Mouse (Mus musculus) midbrain, embryonic 10.5 days (tissue): ENCODE results near the gene Abca12. TPM values are rescaled to one million over a fixed set of nuclear protein-coding genes. Genes with fewer than 3 reads are reported as not detected.

Experiments
- DNase-seq: peaks from one replicate; pipeline ENCODE4 v3.0.0-alpha.2; 2017; ENCODE audit warnings: low spot score
- H3K27ac ChIP-seq: fragments of 300-500 bp; sonication (generic); replicated peaks from 2 replicates; pipeline ENCODE4 v1.5.1; 2016; ENCODE audit warnings: mild to moderate bottlenecking
- H3K27me3 ChIP-seq: fragments of 300-500 bp; sonication (generic); 2 replicates; pipeline ENCODE4 v1.6.1; 2016; ENCODE audit warnings: low read depth, mild to moderate bottlenecking; ENCODE audit not compliant: poor library complexity, severe bottlenecking
- H3K36me3 ChIP-seq: fragments of 300-500 bp; sonication (generic); 2 replicates; pipeline ENCODE4 v1.6.1; 2016; ENCODE audit warnings: mild to moderate bottlenecking, moderate library complexity
- H3K4me1 ChIP-seq: fragments of 300-500 bp; sonication (generic); 2 replicates; pipeline ENCODE4 v1.6.1; 2016
- H3K4me3 ChIP-seq: fragments of 300-500 bp; sonication (generic); 2 replicates; pipeline ENCODE4 v1.5.1; 2016; ENCODE audit warnings: mild to moderate bottlenecking, moderate library complexity
- H3K9me3 ChIP-seq: fragments of 300-500 bp; sonication (generic); replicated peaks from 2 replicates; pipeline ENCODE4 v1.6.1; 2016; ENCODE audit warnings: mild to moderate bottlenecking
- WGBS: fragments of 180-500 bp; shearing (Covaris S2); methylation state at CpG from one replicate; pipeline ENCODE4 v1.1.7; 2016; 5-methylcytosine and 5-hydroxymethylcytosine counted together
- polyA plus RNA-seq: library from polyadenylated mRNA; unstranded; fragments of >200 nt; fragmentation: Nextera tagmentation; extraction: Ambion mirVana; gene quantifications from 2 replicates; pipeline ENCODE4 v1.2.1, GENCODE M21; 2016

Gene Abca12
- polyA plus RNA-seq, 1 experiment from 2014 or later, result not detected

- WGBS, result 75% methylated on average over 2 of the region's 2 CpGs
- DNase-seq, result no peak
- Histone ChIP-seq H3K27ac (no peak overlapping the region), H3K9me3 (no peaks in the 10 kb centered on the region), H3K4me3 (no peak overlapping the region), H3K4me1 (peaks cover 8% of the 10 kb centered on the region), H3K27me3 (no peaks in the 10 kb centered on the region), H3K36me3 (no peaks in the 10 kb centered on the region)
Observed at GRCm38 (mm10) chr1:71307362-71307761, 107.3 kb downstream of the Abca12 start.

GRCm38 (mm10) chr1:71306196-71306595 lies 108.5 kb downstream of the Abca12 start:
- 53% methylated on average over 3 of the region's 3 CpGs for WGBS
- Histone ChIP-seq H3K9me3 (no peaks in the 10 kb centered on the region), H3K4me1 (peaks cover 8% of the 10 kb centered on the region), H3K4me3 (no peak overlapping the region), H3K27ac (no peak overlapping the region), H3K27me3 (no peaks in the 10 kb centered on the region), H3K36me3 (no peaks in the 10 kb centered on the region)
- no peak for DNase-seq

- Histone ChIP-seq H3K27ac (no peak overlapping the region), H3K36me3 (no peaks in the 10 kb centered on the region), H3K4me3 (no peak overlapping the region), H3K9me3 (no peaks in the 10 kb centered on the region), H3K27me3 (no peaks in the 10 kb centered on the region), H3K4me1 (peaks cover 8% of the 10 kb centered on the region)
- DNase-seq, result no peak
- WGBS, result 84% methylated on average over 2 of the region's 2 CpGs
Observed at GRCm38 (mm10) chr1:71304588-71304987, 110.1 kb downstream of the Abca12 start.

GRCm38 (mm10) chr1:71297021-71297420 lies 117.7 kb downstream of the Abca12 start:
- DNase-seq, result no peak
- no peak overlapping the region for H3K4me3 ChIP-seq

GRCm38 (mm10) chr1:71296585-71296984 lies 118.1 kb downstream of the Abca12 start:
- no peak for DNase-seq
- WGBS, result 78% methylated on average over 2 of the region's 2 CpGs
- Histone ChIP-seq H3K36me3 (no peaks in the 10 kb centered on the region), H3K27me3 (no peaks in the 10 kb centered on the region), H3K4me3 (no peak overlapping the region), H3K9me3 (no peaks in the 10 kb centered on the region), H3K27ac (no peak overlapping the region), H3K4me1 (no peaks in the 10 kb centered on the region)

More at GRCm38 (mm10) chr1:71297021-71297420, 117.7 kb downstream of the Abca12 start:
- H3K27ac ChIP-seq, result no peak overlapping the region
- H3K36me3 ChIP-seq, result no peaks in the 10 kb centered on the region
- 81% methylated on average over 2 of the region's 2 CpGs for WGBS
- no peaks in the 10 kb centered on the region for H3K4me1 ChIP-seq
- no peaks in the 10 kb centered on the region for H3K27me3 ChIP-seq
- no peaks in the 10 kb centered on the region for H3K9me3 ChIP-seq

- Histone ChIP-seq H3K4me3 (no peak overlapping the region), H3K36me3 (no peaks in the 10 kb centered on the region), H3K27ac (no peak overlapping the region), H3K4me1 (no peaks in the 10 kb centered on the region), H3K27me3 (no peaks in the 10 kb centered on the region), H3K9me3 (no peaks in the 10 kb centered on the region)
- DNase-seq, result no peak
- WGBS, result 76% methylated on average over 3 of the region's 3 CpGs
Observed at GRCm38 (mm10) chr1:71291917-71292316, 122.8 kb downstream of the Abca12 start.

- Histone ChIP-seq H3K4me1 (no peaks in the 10 kb centered on the region), H3K27me3 (no peaks in the 10 kb centered on the region), H3K36me3 (no peaks in the 10 kb centered on the region), H3K4me3 (no peak overlapping the region), H3K27ac (no peak overlapping the region), H3K9me3 (no peaks in the 10 kb centered on the region)
- DNase-seq, result peak; percentile 59
- WGBS, result 25% methylated on average over 5 of the region's 5 CpGs
Observed at GRCm38 (mm10) chr1:71289511-71289910, 125.2 kb downstream of the Abca12 start.

- DNase-seq, result no peak
- no peak overlapping the region for H3K4me3 ChIP-seq
- WGBS, result 67% methylated on average over 5 of the region's 5 CpGs
- no peaks in the 10 kb centered on the region for H3K27me3 ChIP-seq
- no peaks in the 10 kb centered on the region for H3K4me1 ChIP-seq
- H3K27ac ChIP-seq, result no peak overlapping the region
- H3K9me3 ChIP-seq, result no peaks in the 10 kb centered on the region
- H3K36me3 ChIP-seq, result no peaks in the 10 kb centered on the region
Observed at GRCm38 (mm10) chr1:71276940-71277339, 137.8 kb downstream of the Abca12 start.

- 83% methylated on average over 7 of the region's 7 CpGs for WGBS
- Histone ChIP-seq H3K27ac (no peak overlapping the region), H3K36me3 (no peaks in the 10 kb centered on the region), H3K27me3 (no peaks in the 10 kb centered on the region), H3K4me3 (no peak overlapping the region), H3K4me1 (no peaks in the 10 kb centered on the region), H3K9me3 (no peaks in the 10 kb centered on the region)
- no peak for DNase-seq
Observed at GRCm38 (mm10) chr1:71272550-71272949, 142.2 kb downstream of the Abca12 start.

- H3K4me1 ChIP-seq, result no peaks in the 10 kb centered on the region
- no peak overlapping the region for H3K27ac ChIP-seq
- no peaks in the 10 kb centered on the region for H3K36me3 ChIP-seq
- no peaks in the 10 kb centered on the region for H3K9me3 ChIP-seq
- H3K4me3 ChIP-seq, result no peak overlapping the region
- 86% methylated on average over 8 of the region's 8 CpGs for WGBS
- H3K27me3 ChIP-seq, result no peaks in the 10 kb centered on the region
- no peak for DNase-seq
Observed at GRCm38 (mm10) chr1:71272077-71272476, 142.6 kb downstream of the Abca12 start.

- Histone ChIP-seq H3K36me3 (no peaks in the 10 kb centered on the region), H3K27me3 (no peaks in the 10 kb centered on the region), H3K4me1 (no peaks in the 10 kb centered on the region), H3K27ac (no peak overlapping the region), H3K9me3 (no peaks in the 10 kb centered on the region), H3K4me3 (no peak overlapping the region)
- no peak for DNase-seq
- 96% methylated on average over 3 of the region's 3 CpGs for WGBS
Observed at GRCm38 (mm10) chr1:71270083-71270482, 144.6 kb downstream of the Abca12 start.

- H3K4me1 ChIP-seq, result no peaks in the 10 kb centered on the region
- WGBS, result 95% methylated on average over 8 of the region's 8 CpGs
- H3K27me3 ChIP-seq, result no peaks in the 10 kb centered on the region
- DNase-seq, result no peak
- H3K9me3 ChIP-seq, result no peaks in the 10 kb centered on the region
- no peak overlapping the region for H3K4me3 ChIP-seq
- H3K27ac ChIP-seq, result no peak overlapping the region
- no peaks in the 10 kb centered on the region for H3K36me3 ChIP-seq
Observed at GRCm38 (mm10) chr1:71266630-71267029, 148.1 kb downstream of the Abca12 start.

- Histone ChIP-seq H3K27me3 (no peaks in the 10 kb centered on the region), H3K4me1 (no peaks in the 10 kb centered on the region), H3K4me3 (no peak overlapping the region), H3K27ac (no peak overlapping the region), H3K9me3 (no peaks in the 10 kb centered on the region), H3K36me3 (no peaks in the 10 kb centered on the region)
- 93% methylated on average over 7 of the region's 7 CpGs for WGBS
- no peak for DNase-seq
Observed at GRCm38 (mm10) chr1:71263532-71263931, 151.2 kb downstream of the Abca12 start.

- no peaks in the 10 kb centered on the region for H3K9me3 ChIP-seq
- H3K4me1 ChIP-seq, result no peaks in the 10 kb centered on the region
- DNase-seq, result no peak
- H3K27me3 ChIP-seq, result no peaks in the 10 kb centered on the region
- H3K27ac ChIP-seq, result no peak overlapping the region
- H3K4me3 ChIP-seq, result no peak overlapping the region
- H3K36me3 ChIP-seq, result no peaks in the 10 kb centered on the region
- 62% methylated on average over 3 of the region's 3 CpGs for WGBS
Observed at GRCm38 (mm10) chr1:71244647-71245046, 170.1 kb downstream of the Abca12 start.
